Mouse (Mus musculus): ENCODE measurements around the gene Arhgef15. TPM values are rescaled to one million over a fixed set of nuclear protein-coding genes. Genes with fewer than 3 reads are reported as not detected.

Gene Arhgef15
- polyA plus RNA-seq, 1 experiment from 2014 or later, result 9.6 TPM

DNA sequence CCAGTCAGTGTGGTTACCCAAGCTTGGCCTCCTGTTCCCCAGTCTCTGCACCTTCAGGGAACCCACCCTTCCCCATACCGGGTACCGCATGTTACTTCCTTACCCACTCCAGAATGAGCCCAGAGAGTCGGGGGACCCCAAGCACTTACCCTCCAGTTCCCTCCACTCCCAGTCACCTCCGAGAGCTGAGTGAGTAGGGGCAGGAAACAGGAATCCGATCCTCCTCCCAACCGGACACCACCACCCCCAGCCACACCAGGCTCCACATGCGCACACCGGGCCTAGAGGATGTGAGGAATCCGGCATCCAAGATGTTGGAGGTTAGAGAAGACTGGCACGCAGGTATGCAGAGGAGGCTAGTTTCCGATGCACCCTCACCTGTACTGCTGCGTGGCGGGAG lies 583 bp downstream of the Arhgef15 start:
- Histone ChIP-seq H3K4me3 (replicated peaks; ENCODE audit: low read length) (peak overlapping the region; percentile 21), H3K36me3 (ENCODE audit: control insufficient read depth, insufficient read depth, low read length) (no peaks in the 10 kb centered on the region), H3K4me1 (ENCODE audit: control insufficient read depth, insufficient read depth, low read length) (0 out of 2 replicates have a peak, but pooled peaks cover 4% of the 10 kb centered on the region), H3K27ac (ENCODE audit: low read length) (peak overlapping the region; percentile 34; the same call in 1 of the 2 replicates), H3K9ac (ENCODE audit: low read length) (peak overlapping the region; percentile 32), H3K27me3 (ENCODE audit: control insufficient read depth, insufficient read depth, low read length) (peaks cover 16% of the 10 kb centered on the region; the same call in 1 of the 2 replicates), H3K9me3 (replicated peaks; ENCODE audit: control insufficient read depth, low read length) (no peaks in the 10 kb centered on the region), H3K4me2 (ENCODE audit: low read depth, low read length) (peak overlapping the region; percentile 7; the same call in 1 of the 2 replicates)
- no peak for ATAC-seq (ENCODE audit: insufficient read depth, low FRiP score)
- 37% methylated on average over 13 of the region's 13 CpGs for WGBS

DNA sequence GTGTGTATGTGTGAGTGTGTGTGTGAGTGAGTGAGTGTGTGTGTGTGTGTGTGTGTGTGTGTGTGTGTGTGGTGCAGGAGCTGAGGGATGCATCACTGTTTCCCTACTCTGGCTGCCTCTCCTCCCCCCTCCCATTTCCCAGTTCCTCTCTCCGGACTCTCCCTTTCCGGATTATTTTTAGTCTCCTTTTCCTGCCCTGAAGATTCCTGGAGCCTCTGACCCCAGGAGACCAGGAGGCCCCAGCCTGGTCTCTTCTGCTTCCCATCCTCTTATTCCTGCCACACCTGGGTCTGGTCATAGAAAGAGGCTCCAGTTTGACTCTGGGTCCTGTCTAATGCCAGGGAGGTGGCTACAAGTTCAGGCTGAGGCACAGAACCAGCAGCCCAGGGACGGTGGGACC lies 1.2 kb downstream of the Arhgef15 start:
- WGBS, result 35% methylated on average over 3 of the region's 3 CpGs
- H3K9me3 ChIP-seq (replicated peaks; ENCODE audit: control insufficient read depth, low read length), result no peaks in the 10 kb centered on the region
- H3K27ac ChIP-seq (ENCODE audit: low read length), result peak overlapping the region; percentile 34; the same call in 1 of the 2 replicates
- 0 out of 2 replicates have a peak, but pooled peaks have one; percentile 14 for ATAC-seq (ENCODE audit: insufficient read depth, low FRiP score)
- peak overlapping the region; percentile 19 for H3K4me3 ChIP-seq (replicated peaks; ENCODE audit: low read length)
- peak overlapping the region; percentile 32 for H3K9ac ChIP-seq (ENCODE audit: low read length)
- peaks cover 21% of the 10 kb centered on the region for H3K27me3 ChIP-seq (ENCODE audit: control insufficient read depth, insufficient read depth, low read length)
- H3K4me2 ChIP-seq (ENCODE audit: low read depth, low read length), result peak overlapping the region; percentile 58
- 0 out of 2 replicates have a peak, but pooled peaks cover 4% of the 10 kb centered on the region for H3K4me1 ChIP-seq (ENCODE audit: control insufficient read depth, insufficient read depth, low read length)
- H3K36me3 ChIP-seq (ENCODE audit: control insufficient read depth, insufficient read depth, low read length), result no peaks in the 10 kb centered on the region

DNA sequence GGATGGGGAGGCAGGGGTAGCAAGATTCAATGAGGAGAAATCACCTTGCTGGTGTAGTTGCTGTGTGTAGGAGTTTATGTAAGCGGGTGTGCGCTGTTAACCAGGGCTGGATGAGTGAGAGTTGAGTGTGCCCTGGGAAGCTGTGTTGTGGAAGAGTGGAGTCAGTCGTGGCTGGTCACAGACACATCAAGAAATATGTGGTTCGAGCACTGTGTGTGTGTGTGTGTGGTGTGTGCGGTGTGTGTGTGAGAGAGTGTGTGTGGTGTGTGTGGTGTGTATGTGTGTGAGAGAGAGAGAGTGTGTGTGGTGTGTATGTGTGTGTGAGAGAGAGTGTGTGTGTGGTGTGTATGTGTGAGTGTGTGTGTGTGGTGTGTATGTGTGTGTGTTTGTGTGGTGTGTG lies 1.8 kb downstream of the Arhgef15 start:
- 65% methylated on average over 5 of the region's 5 CpGs for WGBS
- peak overlapping the region; percentile 44; the same call in 1 of the 2 replicates for H3K4me3 ChIP-seq (replicated peaks; ENCODE audit: low read length)

DNA sequence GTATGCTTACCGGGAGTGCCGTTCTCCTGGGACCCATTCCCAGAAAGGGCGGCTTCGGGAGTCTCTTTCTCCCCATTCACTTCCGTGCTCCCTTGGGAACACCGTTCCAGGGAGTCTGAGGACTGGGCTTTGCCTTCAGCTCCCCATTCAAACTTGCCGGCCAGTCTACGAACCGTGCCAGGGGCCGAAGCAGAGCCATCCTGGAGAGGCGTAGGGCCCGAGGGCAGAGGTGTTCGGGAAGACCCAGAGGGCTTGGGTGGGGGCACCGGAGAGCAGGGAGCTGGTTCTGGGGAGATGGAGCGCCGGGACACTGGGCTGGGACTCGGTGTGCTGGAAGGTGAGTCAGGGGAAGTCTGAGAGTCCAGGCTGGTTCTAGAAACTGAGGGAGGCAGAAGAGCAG lies 2.9 kb downstream of the Arhgef15 start:
- no peak for ATAC-seq (ENCODE audit: insufficient read depth, low FRiP score)
- H3K36me3 ChIP-seq (ENCODE audit: control insufficient read depth, insufficient read depth, low read length), result no peaks in the 10 kb centered on the region
- H3K4me1 ChIP-seq (ENCODE audit: control insufficient read depth, insufficient read depth, low read length), result 0 out of 2 replicates have a peak, but pooled peaks cover 4% of the 10 kb centered on the region
- peak overlapping the region; percentile 66 for H3K9ac ChIP-seq (ENCODE audit: low read length)
- H3K27ac ChIP-seq (ENCODE audit: low read length), result no peak overlapping the region
- H3K27me3 ChIP-seq (ENCODE audit: control insufficient read depth, insufficient read depth, low read length), result peaks cover 21% of the 10 kb centered on the region
- H3K4me3 ChIP-seq (replicated peaks; ENCODE audit: low read length), result peak overlapping the region; percentile 44
- WGBS, result 3% methylated on average over 17 of the region's 17 CpGs
- peak overlapping the region; percentile 58 for H3K4me2 ChIP-seq (ENCODE audit: low read depth, low read length)
- H3K9me3 ChIP-seq (replicated peaks; ENCODE audit: control insufficient read depth, low read length), result no peaks in the 10 kb centered on the region

More for the DNA sequence above, 1.8 kb downstream of the Arhgef15 start:
- Histone ChIP-seq H3K27me3 (ENCODE audit: control insufficient read depth, insufficient read depth, low read length) (peaks cover 21% of the 10 kb centered on the region), H3K9ac (ENCODE audit: low read length) (no peak overlapping the region), H3K36me3 (ENCODE audit: control insufficient read depth, insufficient read depth, low read length) (no peaks in the 10 kb centered on the region), H3K9me3 (replicated peaks; ENCODE audit: control insufficient read depth, low read length) (no peaks in the 10 kb centered on the region), H3K4me1 (ENCODE audit: control insufficient read depth, insufficient read depth, low read length) (0 out of 2 replicates have a peak, but pooled peaks cover 4% of the 10 kb centered on the region), H3K4me2 (ENCODE audit: low read depth, low read length) (peak overlapping the region; percentile 58), H3K27ac (ENCODE audit: low read length) (no peak overlapping the region)
- no peak for ATAC-seq (ENCODE audit: insufficient read depth, low FRiP score)

DNA sequence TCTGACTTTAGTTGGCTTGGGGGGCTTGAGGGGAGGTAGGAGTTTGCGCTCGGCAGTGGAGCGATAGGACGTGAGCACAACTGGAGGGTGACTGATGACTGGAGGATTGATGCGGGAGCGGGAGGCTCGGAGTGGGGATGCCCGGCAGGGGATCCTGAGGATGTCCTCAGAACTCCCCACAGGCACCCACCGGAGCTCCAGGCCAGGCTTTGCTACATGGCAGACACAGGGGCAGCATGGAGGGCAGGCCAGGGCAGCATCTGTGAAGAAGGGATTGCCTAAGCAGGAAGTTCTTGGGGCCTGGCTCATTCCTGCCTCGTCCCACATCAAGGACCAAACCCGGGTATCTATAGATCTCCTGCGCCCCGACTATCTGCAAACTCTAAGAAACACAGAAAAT lies 3.4 kb downstream of the Arhgef15 start:
- H3K36me3 ChIP-seq (ENCODE audit: control insufficient read depth, insufficient read depth, low read length), result no peaks in the 10 kb centered on the region
- 0 out of 2 replicates have a peak overlapping the region, but pooled peaks have one; percentile 66 for H3K9ac ChIP-seq (ENCODE audit: low read length)
- WGBS, result 14% methylated on average over 13 of the region's 13 CpGs
- H3K4me3 ChIP-seq (replicated peaks; ENCODE audit: low read length), result peak overlapping the region; percentile 44
- no peak overlapping the region for H3K27ac ChIP-seq (ENCODE audit: low read length)
- H3K27me3 ChIP-seq (ENCODE audit: control insufficient read depth, insufficient read depth, low read length), result peaks cover 21% of the 10 kb centered on the region
- H3K4me2 ChIP-seq (ENCODE audit: low read depth, low read length), result peak overlapping the region; percentile 58; the same call in 1 of the 2 replicates
- no peaks in the 10 kb centered on the region for H3K9me3 ChIP-seq (replicated peaks; ENCODE audit: control insufficient read depth, low read length)
- ATAC-seq (ENCODE audit: insufficient read depth, low FRiP score), result no peak
- 0 out of 2 replicates have a peak, but pooled peaks cover 4% of the 10 kb centered on the region for H3K4me1 ChIP-seq (ENCODE audit: control insufficient read depth, insufficient read depth, low read length)

DNA sequence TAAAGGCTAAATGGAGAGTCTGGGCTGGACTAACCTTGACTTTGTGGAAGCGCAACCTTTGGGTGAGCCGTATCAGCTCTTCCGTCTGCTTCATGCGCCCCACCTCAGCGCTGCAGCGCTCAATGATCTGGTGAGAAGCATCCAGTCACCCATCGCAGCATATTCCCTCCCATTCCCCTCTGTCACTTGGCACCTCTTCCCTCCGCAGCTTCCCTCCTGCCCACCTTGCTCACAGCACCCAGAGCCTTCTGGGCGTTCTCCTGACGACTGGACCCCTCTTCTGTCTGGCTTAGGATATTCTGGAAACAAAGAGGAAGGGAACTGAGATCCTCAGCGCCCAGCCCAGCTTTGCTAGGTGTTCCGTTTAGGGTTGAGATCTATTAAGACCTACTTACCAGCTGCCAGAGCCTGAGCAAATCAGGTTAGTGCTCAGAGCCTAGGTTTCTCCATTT lies 9.7 kb downstream of the Arhgef15 start:
- WGBS, result 6% methylated on average over 12 of the region's 12 CpGs
- ATAC-seq (ENCODE audit: insufficient read depth, low FRiP score), result no peak
- H3K4me3 ChIP-seq (replicated peaks; ENCODE audit: low read length), result 0 out of 2 replicates have a peak overlapping the region, but pooled peaks have one; percentile 1
- no peaks in the 10 kb centered on the region for H3K9me3 ChIP-seq (replicated peaks; ENCODE audit: control insufficient read depth, low read length)
- H3K27ac ChIP-seq (ENCODE audit: low read length), result no peak overlapping the region
- H3K4me2 ChIP-seq (ENCODE audit: low read depth, low read length), result peak overlapping the region; percentile 46; the same call in 1 of the 2 replicates
- peaks cover 8% of the 10 kb centered on the region for H3K27me3 ChIP-seq (ENCODE audit: control insufficient read depth, insufficient read depth, low read length)
- H3K4me1 ChIP-seq (ENCODE audit: control insufficient read depth, insufficient read depth, low read length), result peaks cover 6% of the 10 kb centered on the region
- H3K36me3 ChIP-seq (ENCODE audit: control insufficient read depth, insufficient read depth, low read length), result no peaks in the 10 kb centered on the region
- 0 out of 2 replicates have a peak overlapping the region, but pooled peaks have one; percentile 4 for H3K9ac ChIP-seq (ENCODE audit: low read length)

DNA sequence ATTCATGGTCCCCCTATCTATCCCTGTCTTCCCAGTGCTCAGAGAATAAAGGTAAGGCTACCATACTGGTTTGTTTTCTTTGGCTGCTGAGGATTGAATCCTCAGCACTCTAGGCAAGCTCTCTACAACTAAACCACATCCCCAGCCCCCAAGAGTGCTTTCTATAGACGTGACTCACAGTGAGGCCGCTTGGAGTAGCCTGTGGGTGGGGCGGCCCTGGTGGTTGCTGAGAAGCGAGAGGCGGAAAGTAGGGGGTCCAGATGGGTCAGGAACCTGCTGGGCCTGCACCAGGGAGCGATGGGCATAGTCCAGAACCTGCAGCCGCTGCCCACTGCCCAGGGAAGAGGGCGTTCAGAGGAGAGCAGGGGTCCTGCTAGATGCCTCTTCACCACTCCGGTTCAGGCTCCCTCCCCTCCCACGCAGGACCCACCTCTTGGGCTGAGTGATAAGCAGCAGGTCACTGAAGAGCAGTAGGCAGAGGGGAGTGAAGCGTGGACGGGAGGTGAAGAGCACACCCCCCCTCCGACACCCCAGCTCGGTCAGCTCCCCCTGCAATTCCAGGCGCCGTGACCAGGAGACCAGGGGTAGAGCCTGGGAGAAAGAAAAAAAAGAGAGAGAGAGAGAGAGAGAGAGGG lies 10.4 kb downstream of the Arhgef15 start:
- Histone ChIP-seq H3K36me3 (ENCODE audit: control insufficient read depth, insufficient read depth, low read length) (no peaks in the 10 kb centered on the region), H3K9me3 (replicated peaks; ENCODE audit: control insufficient read depth, low read length) (no peaks in the 10 kb centered on the region), H3K4me2 (ENCODE audit: low read depth, low read length) (peak overlapping the region; percentile 46), H3K27me3 (ENCODE audit: control insufficient read depth, insufficient read depth, low read length) (peaks cover 7% of the 10 kb centered on the region), H3K9ac (ENCODE audit: low read length) (peak overlapping the region; percentile 56), H3K27ac (ENCODE audit: low read length) (no peak overlapping the region; the same call in 1 of the 2 replicates), H3K4me3 (replicated peaks; ENCODE audit: low read length) (peak overlapping the region; percentile 31), H3K4me1 (ENCODE audit: control insufficient read depth, insufficient read depth, low read length) (peaks cover 6% of the 10 kb centered on the region)
- 0 out of 2 replicates have a peak, but pooled peaks have one; percentile 61 for ATAC-seq (ENCODE audit: insufficient read depth, low FRiP score)
- 15% methylated on average over 16 of the region's 16 CpGs for WGBS

DNA sequence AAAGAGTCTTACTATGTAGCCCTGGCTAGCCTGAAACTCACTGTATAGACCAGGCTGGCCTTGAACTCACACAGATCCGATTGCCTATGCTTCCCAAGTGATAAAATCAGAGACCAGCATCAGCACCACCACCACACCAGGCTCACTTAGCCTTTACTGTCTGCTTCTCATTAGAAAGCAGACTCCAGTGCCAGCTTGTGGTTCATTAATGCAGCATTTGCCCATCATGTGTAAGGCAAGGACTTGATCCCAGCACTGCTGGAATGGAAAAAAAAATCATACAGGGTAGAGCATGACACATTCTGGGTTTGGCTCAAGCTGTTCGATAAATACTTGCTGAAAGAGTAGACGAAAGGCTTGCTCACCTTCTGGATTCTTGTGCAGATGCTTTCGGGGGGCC lies 11.3 kb downstream of the Arhgef15 start:
- Histone ChIP-seq H3K4me3 (replicated peaks; ENCODE audit: low read length) (no peak overlapping the region), H3K27me3 (ENCODE audit: control insufficient read depth, insufficient read depth, low read length) (no peaks in the 10 kb centered on the region), H3K4me2 (ENCODE audit: low read depth, low read length) (no peak overlapping the region), H3K9me3 (replicated peaks; ENCODE audit: control insufficient read depth, low read length) (no peaks in the 10 kb centered on the region), H3K27ac (ENCODE audit: low read length) (no peak overlapping the region), H3K4me1 (ENCODE audit: control insufficient read depth, insufficient read depth, low read length) (peaks cover 6% of the 10 kb centered on the region), H3K36me3 (ENCODE audit: control insufficient read depth, insufficient read depth, low read length) (no peaks in the 10 kb centered on the region), H3K9ac (ENCODE audit: low read length) (no peak overlapping the region)
- WGBS, result 84% methylated on average over 4 of the region's 4 CpGs
- no peak for ATAC-seq (ENCODE audit: insufficient read depth, low FRiP score)

DNA sequence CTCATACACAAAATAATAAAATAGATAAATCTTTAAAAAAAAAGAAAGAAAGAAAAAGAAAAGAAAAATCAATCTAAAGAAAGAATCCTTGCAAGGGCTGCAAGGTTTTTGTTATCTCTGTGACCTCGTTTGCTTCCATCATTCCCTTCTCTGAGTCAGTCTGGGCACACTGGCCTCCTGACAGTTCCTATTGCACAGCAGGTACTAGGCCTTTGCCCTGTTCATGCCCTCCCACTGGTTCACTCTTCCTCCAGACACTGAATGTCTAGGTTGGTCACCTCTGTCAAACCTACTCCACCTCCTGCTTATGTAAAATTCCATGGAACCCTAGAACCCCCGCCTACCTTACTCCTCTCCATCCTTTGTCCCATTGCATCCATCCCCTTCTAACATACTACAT lies 12.0 kb downstream of the Arhgef15 start:
- ATAC-seq (ENCODE audit: insufficient read depth, low FRiP score), result no peak
- Histone ChIP-seq H3K27ac (ENCODE audit: low read length) (no peak overlapping the region), H3K4me3 (replicated peaks; ENCODE audit: low read length) (no peak overlapping the region), H3K36me3 (ENCODE audit: control insufficient read depth, insufficient read depth, low read length) (no peaks in the 10 kb centered on the region), H3K4me1 (ENCODE audit: control insufficient read depth, insufficient read depth, low read length) (peaks cover 10% of the 10 kb centered on the region), H3K27me3 (ENCODE audit: control insufficient read depth, insufficient read depth, low read length) (no peaks in the 10 kb centered on the region), H3K9me3 (replicated peaks; ENCODE audit: control insufficient read depth, low read length) (no peaks in the 10 kb centered on the region), H3K9ac (ENCODE audit: low read length) (no peak overlapping the region), H3K4me2 (ENCODE audit: low read depth, low read length) (no peak overlapping the region)
- 67% methylated on average over 2 of the region's 2 CpGs for WGBS
